Mouse (Mus musculus): Measurements from ENCODE around the gene Dnaja2. TPM values are rescaled to one million over a fixed set of nuclear protein-coding genes. Genes with fewer than 3 reads are reported as not detected.
A peak's percentile ranks its signal among the peaks of the same experiment; 100 is the strongest.

The Dnaja2 gene
- polyA plus RNA-seq, 1 experiment, result 32.9 TPM

GRCm38 (mm10) chr8:85573972-85574496 lies 18.9 kb upstream of the Dnaja2 start:
- Histone ChIP-seq H3K4me3 (ENCODE audit: insufficient read depth, low read depth, low read length) (no peak overlapping the region), H3K27ac (ENCODE audit: insufficient read depth, low read depth, low read length) (peak overlapping the region; percentile 45), H3K27me3 (replicated peaks; ENCODE audit: control insufficient read depth, insufficient read depth, low read length) (no peaks in the 10 kb centered on the region), H3K4me1 (ENCODE audit: control insufficient read depth, insufficient read depth, low read length) (peaks cover 4% of the 10 kb centered on the region; the same call in 1 of the 2 replicates), H3K36me3 (ENCODE audit: control insufficient read depth, insufficient read depth, low read length) (no peaks in the 10 kb centered on the region)
- peak; percentile 72 for DNase-seq
- TF ChIP-seq POLR2A (IDR thresholded peaks at IDR 0.05; ENCODE audit: low read depth, low read length) (no peak), CTCF (conservative IDR thresholded peaks at IDR 0.05; ENCODE audit: insufficient read depth, insufficient read length, low read depth, low read length) (no peak)
- WGBS, result 69% methylated on average over 2 of the region's 2 CpGs

GRCm38 (mm10) chr8:85570466-85570865 lies 15.3 kb upstream of the Dnaja2 start:
- Histone ChIP-seq H3K4me3 (ENCODE audit: insufficient read depth, low read depth, low read length) (no peak overlapping the region), H3K27ac (ENCODE audit: insufficient read depth, low read depth, low read length) (no peak overlapping the region), H3K36me3 (ENCODE audit: control insufficient read depth, insufficient read depth, low read length) (no peaks in the 10 kb centered on the region), H3K27me3 (replicated peaks; ENCODE audit: control insufficient read depth, insufficient read depth, low read length) (no peaks in the 10 kb centered on the region; the same call in 1 of the 2 replicates), H3K4me1 (ENCODE audit: control insufficient read depth, insufficient read depth, low read length) (peaks cover 11% of the 10 kb centered on the region; the same call in 1 of the 2 replicates)
- WGBS, result 84% methylated on average over 4 of the region's 4 CpGs
- TF ChIP-seq POLR2A (IDR thresholded peaks at IDR 0.05; ENCODE audit: low read depth, low read length) (no peak), CTCF (conservative IDR thresholded peaks at IDR 0.05; ENCODE audit: insufficient read depth, insufficient read length, low read depth, low read length) (no peak)
- no peak for DNase-seq

GRCm38 (mm10) chr8:85567801-85568200 lies 12.7 kb upstream of the Dnaja2 start:
- no peak overlapping the region; the same call in 1 of the 2 replicates for H3K27ac ChIP-seq (ENCODE audit: insufficient read depth, low read depth, low read length)
- no peak overlapping the region for H3K4me3 ChIP-seq (ENCODE audit: insufficient read depth, low read depth, low read length)
- 58% methylated on average over 2 of the region's 2 CpGs for WGBS
- H3K4me1 ChIP-seq (ENCODE audit: control insufficient read depth, insufficient read depth, low read length), result peaks cover 7% of the 10 kb centered on the region; the same call in 1 of the 2 replicates
- H3K36me3 ChIP-seq (ENCODE audit: control insufficient read depth, insufficient read depth, low read length), result no peaks in the 10 kb centered on the region
- TF ChIP-seq POLR2A (IDR thresholded peaks at IDR 0.05; ENCODE audit: low read depth, low read length), result no peak
- TF ChIP-seq CTCF (conservative IDR thresholded peaks at IDR 0.05; ENCODE audit: insufficient read depth, insufficient read length, low read depth, low read length), result no peak
- H3K27me3 ChIP-seq (replicated peaks; ENCODE audit: control insufficient read depth, insufficient read depth, low read length), result no peaks in the 10 kb centered on the region; the same call in 1 of the 2 replicates
- DNase-seq, result peak; percentile 89

- Histone ChIP-seq H3K4me1 (ENCODE audit: control insufficient read depth, insufficient read depth, low read length) (peaks cover 7% of the 10 kb centered on the region; the same call in 1 of the 2 replicates), H3K4me3 (ENCODE audit: insufficient read depth, low read depth, low read length) (no peak overlapping the region), H3K36me3 (ENCODE audit: control insufficient read depth, insufficient read depth, low read length) (no peaks in the 10 kb centered on the region), H3K27ac (ENCODE audit: insufficient read depth, low read depth, low read length) (no peak overlapping the region), H3K27me3 (replicated peaks; ENCODE audit: control insufficient read depth, insufficient read depth, low read length) (no peaks in the 10 kb centered on the region; the same call in 1 of the 2 replicates)
- 85% methylated on average over 3 of the region's 3 CpGs for WGBS
- DNase-seq, result no peak
- TF ChIP-seq CTCF (conservative IDR thresholded peaks at IDR 0.05; ENCODE audit: insufficient read depth, insufficient read length, low read depth, low read length) (no peak), POLR2A (IDR thresholded peaks at IDR 0.05; ENCODE audit: low read depth, low read length) (no peak)
These were observed 10.0 kb upstream of the Dnaja2 start for GRCm38 (mm10) chr8:85565186-85565585.

- no peaks in the 10 kb centered on the region for H3K36me3 ChIP-seq (ENCODE audit: control insufficient read depth, insufficient read depth, low read length)
- peak; percentile 79 for DNase-seq
- H3K27me3 ChIP-seq (replicated peaks; ENCODE audit: control insufficient read depth, insufficient read depth, low read length), result no peaks in the 10 kb centered on the region; the same call in 1 of the 2 replicates
- H3K4me1 ChIP-seq (ENCODE audit: control insufficient read depth, insufficient read depth, low read length), result peaks cover 12% of the 10 kb centered on the region; the same call in 1 of the 2 replicates
- H3K4me3 ChIP-seq (ENCODE audit: insufficient read depth, low read depth, low read length), result no peak overlapping the region
- WGBS, result 71% methylated on average over 8 of the region's 8 CpGs
- no peak for TF ChIP-seq CTCF (conservative IDR thresholded peaks at IDR 0.05; ENCODE audit: insufficient read depth, insufficient read length, low read depth, low read length)
- H3K27ac ChIP-seq (ENCODE audit: insufficient read depth, low read depth, low read length), result no peak overlapping the region
These were observed 8.2 kb upstream of the Dnaja2 start for GRCm38 (mm10) chr8:85563336-85563735.

- H3K4me3 ChIP-seq (ENCODE audit: insufficient read depth, low read depth, low read length), result no peak overlapping the region
- DNase-seq, result no peak
- peaks cover 14% of the 10 kb centered on the region; the same call in 1 of the 2 replicates for H3K4me1 ChIP-seq (ENCODE audit: control insufficient read depth, insufficient read depth, low read length)
- no peak overlapping the region for H3K27ac ChIP-seq (ENCODE audit: insufficient read depth, low read depth, low read length)
- H3K27me3 ChIP-seq (replicated peaks; ENCODE audit: control insufficient read depth, insufficient read depth, low read length), result no peaks in the 10 kb centered on the region
- H3K36me3 ChIP-seq (ENCODE audit: control insufficient read depth, insufficient read depth, low read length), result no peaks in the 10 kb centered on the region
- 44% methylated on average over 2 of the region's 2 CpGs for WGBS
- TF ChIP-seq POLR2A (IDR thresholded peaks at IDR 0.05; ENCODE audit: low read depth, low read length) (no peak), CTCF (conservative IDR thresholded peaks at IDR 0.05; ENCODE audit: insufficient read depth, insufficient read length, low read depth, low read length) (no peak)
These were observed 4.8 kb upstream of the Dnaja2 start for GRCm38 (mm10) chr8:85559966-85560365.

GRCm38 (mm10) chr8:85559201-85559600 lies 4.1 kb upstream of the Dnaja2 start:
- WGBS, result 74% methylated on average over 1 of the region's 1 CpGs

More at GRCm38 (mm10) chr8:85559201-85559600, 4.1 kb upstream of the Dnaja2 start:
- Histone ChIP-seq H3K36me3 (ENCODE audit: control insufficient read depth, insufficient read depth, low read length) (no peaks in the 10 kb centered on the region), H3K4me1 (ENCODE audit: control insufficient read depth, insufficient read depth, low read length) (peaks cover 14% of the 10 kb centered on the region; the same call in 1 of the 2 replicates), H3K4me3 (ENCODE audit: insufficient read depth, low read depth, low read length) (no peak overlapping the region), H3K27ac (ENCODE audit: insufficient read depth, low read depth, low read length) (peak overlapping the region; percentile 50; the same call in 1 of the 2 replicates), H3K27me3 (replicated peaks; ENCODE audit: control insufficient read depth, insufficient read depth, low read length) (no peaks in the 10 kb centered on the region)
- TF ChIP-seq POLR2A (IDR thresholded peaks at IDR 0.05; ENCODE audit: low read depth, low read length), result no peak
- no peak for TF ChIP-seq CTCF (conservative IDR thresholded peaks at IDR 0.05; ENCODE audit: insufficient read depth, insufficient read length, low read depth, low read length)
- peak; percentile 22 for DNase-seq
